Mouse (Mus musculus): ENCODE measurements around the gene Ifna16.

Gene Ifna16

DNA sequence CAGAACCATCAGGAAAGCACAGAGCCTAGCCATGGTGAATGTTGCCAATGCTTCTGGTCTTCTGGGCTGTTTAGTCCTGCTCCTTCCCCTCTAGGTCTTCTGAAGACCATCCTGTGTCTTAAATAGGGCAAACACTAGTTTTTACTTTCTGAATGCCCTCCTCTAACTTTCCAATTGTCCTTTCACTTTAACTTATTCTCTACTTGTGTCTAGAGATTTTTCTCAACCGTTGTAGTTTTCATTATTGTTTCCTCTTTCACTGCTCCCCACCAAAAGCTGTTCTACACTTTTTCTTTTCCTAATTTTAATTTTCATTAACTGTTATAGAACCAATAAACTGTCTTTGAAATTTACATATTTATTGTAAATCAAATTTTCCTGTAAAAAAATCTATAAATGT, at the start of gene Ifna16:
Gene Ifna16 (minus strand): TSS at position 101 of the 400 bp plus-strand sequence.
- 76% methylated on average over 1 of the region's 1 CpGs for WGBS

GRCm38 (mm10) chr4:88723497-88724090, 46.9 kb upstream of the Ifna16 start:
- 75% methylated on average over 8 of the region's 8 CpGs for WGBS

- WGBS: under 1% methylated on average over 82 of the region's 82 CpGs
Measured at GRCm38 (mm10) chr4:88721791-88722721, 45.3 kb upstream of the Ifna16 start, which contains the start of the genes Gm26566 and Klhl9. TSS of gene Gm26566 (plus strand) at chr4:88721805. TSS of gene Klhl9 (minus strand) at chr4:88722465.

GRCm38 (mm10) chr4:88718715-88719114, 42.0 kb upstream of the Ifna16 start:
- 0% methylated on average over 1 of the region's 1 CpGs for WGBS

- WGBS: 76% methylated on average over 1 of the region's 1 CpGs
Measured at GRCm38 (mm10) chr4:88714281-88714680, 37.6 kb upstream of the Ifna16 start.

DNA sequence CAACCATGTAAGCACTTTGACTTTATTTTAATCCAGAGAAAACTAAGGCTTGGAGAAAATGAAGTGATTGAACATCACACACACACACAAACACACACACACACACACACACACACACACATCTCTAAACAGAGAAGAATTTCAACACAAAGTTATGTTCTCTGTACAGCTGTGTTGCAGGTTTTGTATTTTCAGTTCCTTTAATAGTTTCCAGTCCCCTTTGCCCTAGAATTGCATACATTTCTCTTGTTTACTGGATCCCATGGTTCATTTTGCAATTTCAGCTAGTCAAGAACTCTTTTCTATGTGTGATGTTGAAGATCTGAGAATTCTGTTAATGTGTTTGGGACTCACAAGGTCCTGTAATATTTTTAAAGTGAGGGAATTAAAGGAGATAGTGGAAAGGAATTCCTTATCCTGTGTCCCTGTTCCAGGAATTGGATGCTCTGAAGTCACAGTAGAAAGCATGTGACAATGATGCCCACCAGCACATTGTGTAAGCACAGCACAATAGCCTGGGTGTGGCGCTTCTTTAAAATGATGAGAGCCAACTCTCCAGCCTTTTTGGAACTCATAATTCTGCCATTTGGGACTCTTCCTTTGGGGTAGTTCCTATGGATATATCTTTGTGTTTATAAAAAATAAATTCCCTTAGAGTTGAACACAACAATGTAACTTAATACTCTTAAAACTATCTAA, 30.6 kb upstream of the Ifna16 start:
- WGBS: 93% methylated on average over 1 of the region's 1 CpGs

DNA sequence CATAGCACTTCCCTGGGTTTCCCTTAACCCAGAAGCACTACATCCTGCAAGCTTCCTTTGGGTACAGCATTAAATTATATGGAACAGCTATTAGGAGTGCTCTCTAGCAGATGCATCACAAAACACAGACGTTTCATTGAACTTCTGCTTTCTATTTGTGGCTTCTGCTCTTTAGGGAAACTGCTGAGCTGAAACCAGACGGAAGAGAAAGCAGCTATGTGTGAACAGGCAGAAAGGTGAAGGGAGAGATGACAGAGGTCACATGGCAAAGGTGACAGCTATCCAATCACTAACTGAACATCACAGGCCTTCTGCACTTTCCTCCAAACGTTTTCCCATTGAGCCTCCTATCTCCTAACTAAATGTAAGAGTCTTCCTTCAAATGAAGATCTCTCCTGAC, 29.2 kb upstream of the Ifna16 start:
- 48% methylated on average over 3 of the region's 3 CpGs for WGBS

- 95% methylated on average over 1 of the region's 1 CpGs for WGBS
Measured at GRCm38 (mm10) chr4:88699301-88699700, 22.6 kb upstream of the Ifna16 start.

- WGBS: 83% methylated on average over 5 of the region's 5 CpGs
Measured at GRCm38 (mm10) chr4:88698781-88699180, 22.1 kb upstream of the Ifna16 start.

- WGBS: 86% methylated on average over 4 of the region's 4 CpGs
Measured at GRCm38 (mm10) chr4:88697753-88698152, 21.0 kb upstream of the Ifna16 start.

- WGBS: 72% methylated on average over 6 of the region's 6 CpGs
Measured at GRCm38 (mm10) chr4:88697108-88697507, 20.4 kb upstream of the Ifna16 start.

DNA sequence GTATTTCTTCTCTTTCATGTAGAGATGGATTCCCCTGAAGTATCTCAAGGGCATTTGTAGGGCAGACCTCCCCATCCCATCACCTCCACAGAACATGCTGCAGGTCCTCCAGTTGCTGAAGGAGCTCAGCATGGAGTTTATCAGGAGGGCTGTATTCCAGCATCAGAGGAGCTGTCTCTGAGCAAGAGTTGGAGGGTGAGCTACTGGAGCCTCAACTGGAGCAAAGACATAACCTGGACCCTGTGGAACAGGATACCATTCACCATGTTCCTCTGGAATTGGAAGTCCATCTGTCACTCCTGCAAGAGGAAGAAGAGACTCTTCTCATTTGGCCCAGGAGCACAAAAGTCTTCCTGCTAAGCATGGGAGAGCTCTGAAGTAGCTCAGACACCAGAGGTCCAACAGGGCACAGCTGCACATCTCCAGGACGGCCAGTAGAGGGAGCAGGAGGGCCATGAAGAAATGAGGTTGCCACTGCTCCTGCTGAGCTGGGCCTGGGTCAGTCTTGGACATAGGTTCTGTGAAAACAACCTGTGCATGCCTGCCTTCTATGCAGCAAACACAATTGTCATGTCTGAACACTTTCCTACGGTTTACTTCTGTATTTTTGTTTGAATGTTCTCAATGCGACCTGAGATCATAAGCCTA, 19.6 kb upstream of the Ifna16 start:
- WGBS: 32% methylated on average over 3 of the region's 3 CpGs

DNA sequence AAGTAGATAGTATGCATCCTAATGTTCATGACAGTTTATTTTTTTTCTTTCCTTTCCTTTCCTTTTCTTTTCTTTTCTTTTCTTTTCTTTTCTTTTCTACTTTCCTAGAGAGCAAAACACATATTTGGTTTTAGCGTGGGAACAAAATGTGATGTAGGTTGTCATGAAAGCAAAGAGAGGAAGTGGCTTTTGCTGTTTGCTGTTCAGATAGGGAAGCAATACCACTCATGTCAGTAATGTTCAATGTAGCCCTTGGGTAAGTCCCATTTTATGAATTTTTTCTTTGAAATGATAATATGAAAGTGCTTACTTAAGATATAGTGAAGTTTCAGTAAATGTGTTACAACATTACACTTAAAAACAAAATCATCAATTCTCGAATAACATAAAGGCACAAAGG, 16.7 kb upstream of the Ifna16 start:
- WGBS: 87% methylated on average over 2 of the region's 2 CpGs

DNA sequence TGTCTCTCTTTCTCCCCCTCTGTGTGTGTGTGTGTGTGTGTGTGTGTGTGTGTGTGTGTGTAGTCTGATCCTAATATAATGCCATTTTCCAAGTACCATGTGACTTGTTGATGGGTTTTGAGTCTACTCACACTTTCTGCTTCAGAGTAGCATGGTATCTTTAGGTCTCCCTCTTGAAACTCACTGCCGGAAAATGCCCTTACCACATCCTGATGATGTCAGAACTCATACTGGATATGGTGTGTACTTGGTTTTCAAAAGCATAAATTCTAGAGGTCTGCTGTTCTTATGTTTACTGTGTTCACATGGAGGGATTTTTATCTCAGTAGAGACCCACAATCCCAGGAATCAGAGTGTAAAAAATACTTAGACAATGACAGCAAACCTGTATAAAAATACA, 15.8 kb upstream of the Ifna16 start:
- 85% methylated on average over 1 of the region's 1 CpGs for WGBS

- WGBS: 80% methylated on average over 2 of the region's 2 CpGs
Measured at GRCm38 (mm10) chr4:88691259-88691658, 14.5 kb upstream of the Ifna16 start, which contains the start of gene Ifnab. TSS of gene Ifnab (minus strand) at chr4:88691359.

GRCm38 (mm10) chr4:88683812-88684211, 7.1 kb upstream of the Ifna16 start, which contains the start of gene Ifna2:
TSS of gene Ifna2 (minus strand) at chr4:88683912.
- 91% methylated on average over 1 of the region's 1 CpGs for WGBS

DNA sequence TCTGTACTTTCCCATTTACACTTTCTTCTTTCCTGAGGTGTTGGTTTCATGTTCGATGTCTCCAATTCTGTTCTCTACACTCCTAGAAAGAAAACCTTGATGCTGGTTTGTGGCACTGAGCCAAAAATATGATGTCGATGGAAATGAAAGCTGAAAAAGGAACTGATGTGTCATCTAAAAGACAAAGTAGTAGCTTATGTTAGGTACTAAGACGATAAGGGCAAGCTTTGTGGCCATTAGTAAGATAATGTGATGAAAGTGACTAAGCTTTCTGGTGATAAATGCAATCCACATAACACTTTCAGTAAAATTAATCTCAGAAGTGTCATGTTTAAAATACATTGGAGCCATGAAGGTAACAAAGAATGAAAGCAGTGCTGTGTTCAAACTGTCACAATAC, 4.6 kb upstream of the Ifna16 start:
- 47% methylated on average over 3 of the region's 3 CpGs for WGBS

DNA sequence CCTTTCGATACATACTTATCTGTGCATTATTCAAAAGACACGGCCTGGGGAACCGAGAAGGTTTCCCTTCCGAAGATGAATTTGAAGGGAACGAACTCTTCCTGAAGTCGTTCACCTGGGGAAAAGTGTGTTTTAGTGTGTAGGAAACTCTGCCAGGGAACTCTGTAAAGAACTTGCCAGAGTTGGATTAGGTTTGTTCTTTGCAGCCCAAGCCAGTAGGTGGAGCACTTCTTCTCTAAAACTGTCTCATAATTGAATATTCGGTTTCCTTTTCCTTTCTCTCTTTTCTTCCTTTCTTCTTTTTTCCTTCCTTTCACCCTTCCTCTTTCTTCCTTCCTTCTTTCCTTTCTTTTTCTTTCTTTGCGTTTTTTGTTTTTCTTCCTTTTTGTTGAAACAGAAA, 3.6 kb upstream of the Ifna16 start:
- WGBS: 52% methylated on average over 8 of the region's 8 CpGs

DNA sequence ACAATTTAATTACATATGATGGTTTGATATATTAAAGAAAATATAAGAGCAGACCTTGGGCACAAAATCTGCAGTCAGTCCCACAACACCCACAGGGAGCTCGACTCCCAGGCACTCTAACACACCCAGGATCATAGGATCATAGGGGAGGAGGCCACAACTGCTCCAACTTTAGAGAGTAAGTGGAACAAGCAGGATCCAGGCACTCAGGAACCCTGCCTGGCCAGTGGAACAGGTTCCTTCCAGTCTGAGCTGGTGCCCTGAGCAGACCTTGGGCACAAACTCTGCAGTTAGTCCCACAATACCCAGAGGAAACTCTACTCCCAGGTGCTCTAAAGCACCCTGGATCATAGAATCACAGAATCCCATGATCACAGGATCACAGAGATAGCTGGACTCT, 21.3 kb downstream of the Ifna16 start:
- 66% methylated on average over 1 of the region's 1 CpGs for WGBS

GRCm38 (mm10) chr4:88653644-88654043, 23.1 kb downstream of the Ifna16 start:
- WGBS: 73% methylated on average over 3 of the region's 3 CpGs

GRCm38 (mm10) chr4:88644359-88644758, 32.4 kb downstream of the Ifna16 start, which contains the start of gene Ifna13:
TSS of gene Ifna13 (minus strand) at chr4:88644459.
- WGBS: 59% methylated on average over 2 of the region's 2 CpGs

GRCm38 (mm10) chr4:88642526-88642925, 34.2 kb downstream of the Ifna16 start:
- WGBS: 46% methylated on average over 2 of the region's 2 CpGs
